Mouse (Mus musculus): ENCODE data around the gene Fbxw25. TPM values are rescaled to one million over a fixed set of nuclear protein-coding genes. Genes with fewer than 3 reads are reported as not detected.
"Not testable (repeated sequence)": the region's sequence is repeated elsewhere in the genome, so short reads cannot be mapped to it uniquely, and the experiment has no call there.

Fbxw25 gene
- polyA plus RNA-seq (2016; fragmentation: Nextera tagmentation; extraction: Ambion mirVana) = 0.11 TPM in 1 of 2 replicates, not detected in the other

- not testable (repeated sequence) for ATAC-seq (ENCODE audit: low FRiP score, low read depth); H3K4me3 ChIP-seq; H3K9ac ChIP-seq (replicated peaks); H3K4me2 ChIP-seq (replicated peaks); H3K27me3 ChIP-seq; H3K36me3 ChIP-seq; H3K27ac ChIP-seq (replicated peaks); H3K9me3 ChIP-seq; H3K4me1 ChIP-seq
- 70% methylated on average over 2 of the region's 2 CpGs for WGBS
Observed at GRCm38 (mm10) chr9:109664552-109664951, at the start of gene Fbxw25. Gene Fbxw25, minus strand, starts transcription at chr9:109664652.

- not testable (repeated sequence) for H3K27me3 ChIP-seq; H3K9ac ChIP-seq (replicated peaks); H3K9me3 ChIP-seq; ATAC-seq (ENCODE audit: low FRiP score, low read depth); H3K4me2 ChIP-seq (replicated peaks); H3K36me3 ChIP-seq; H3K4me1 ChIP-seq; H3K4me3 ChIP-seq; H3K27ac ChIP-seq (replicated peaks)
- WGBS = 79% methylated on average over 4 of the region's 4 CpGs
Observed at GRCm38 (mm10) chr9:109702600-109702999, 38.1 kb upstream of the Fbxw25 start, which contains the start of gene Fbxw18. Gene Fbxw18, minus strand, starts transcription at chr9:109702700.

DNA sequence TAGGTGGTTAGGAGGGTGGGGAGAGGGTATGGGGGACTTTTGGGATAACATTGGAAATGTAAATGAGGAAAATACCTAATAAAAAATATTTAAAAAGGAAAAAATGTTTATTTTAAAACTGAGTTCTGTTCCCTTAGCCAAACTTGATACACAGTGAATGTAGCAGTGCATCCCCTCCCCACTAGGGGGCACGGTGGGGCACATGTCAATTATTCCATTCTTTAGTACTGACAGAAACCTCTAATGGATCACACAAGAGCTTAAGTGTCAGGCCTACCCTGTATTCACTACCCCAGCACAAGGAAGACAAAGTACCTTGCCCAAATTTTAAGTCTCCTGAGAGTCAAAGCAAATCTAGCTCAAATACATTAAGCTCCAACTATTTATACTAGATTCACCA, 20.8 kb upstream of the Fbxw25 start:
- H3K9ac ChIP-seq (replicated peaks) = no peak overlapping the region
- no peaks in the 10 kb centered on the region for H3K4me1 ChIP-seq
- no peaks in the 10 kb centered on the region for H3K9me3 ChIP-seq
- no peaks in the 10 kb centered on the region for H3K27me3 ChIP-seq
- no peak overlapping the region for H3K27ac ChIP-seq (replicated peaks)
- no peak for ATAC-seq (ENCODE audit: low FRiP score, low read depth)
- H3K36me3 ChIP-seq = no peaks in the 10 kb centered on the region
- no peak overlapping the region for H3K4me2 ChIP-seq (replicated peaks)
- WGBS = 8% methylated on average over 1 of the region's 1 CpGs
- H3K4me3 ChIP-seq = no peak overlapping the region

- H3K36me3 ChIP-seq; H3K9me3 ChIP-seq; H3K27me3 ChIP-seq; H3K4me3 ChIP-seq; H3K4me2 ChIP-seq (replicated peaks); H3K27ac ChIP-seq (replicated peaks); H3K9ac ChIP-seq (replicated peaks); H3K4me1 ChIP-seq; ATAC-seq (ENCODE audit: low FRiP score, low read depth): not testable (repeated sequence)
- WGBS = 94% methylated on average over 2 of the region's 2 CpGs
Observed at GRCm38 (mm10) chr9:109625957-109626356, 38.5 kb downstream of the Fbxw25 start, which contains the start of gene Fbxw24. Gene Fbxw24, minus strand, starts transcription at chr9:109626057.

- not testable (repeated sequence) for H3K27ac ChIP-seq (replicated peaks); H3K36me3 ChIP-seq; H3K9me3 ChIP-seq; H3K4me3 ChIP-seq; H3K9ac ChIP-seq (replicated peaks); H3K4me1 ChIP-seq; ATAC-seq (ENCODE audit: low FRiP score, low read depth); H3K4me2 ChIP-seq (replicated peaks); H3K27me3 ChIP-seq
- WGBS = 45% methylated on average over 5 of the region's 5 CpGs
Observed at GRCm38 (mm10) chr9:109606837-109607236, 57.6 kb downstream of the Fbxw25 start.

DNA sequence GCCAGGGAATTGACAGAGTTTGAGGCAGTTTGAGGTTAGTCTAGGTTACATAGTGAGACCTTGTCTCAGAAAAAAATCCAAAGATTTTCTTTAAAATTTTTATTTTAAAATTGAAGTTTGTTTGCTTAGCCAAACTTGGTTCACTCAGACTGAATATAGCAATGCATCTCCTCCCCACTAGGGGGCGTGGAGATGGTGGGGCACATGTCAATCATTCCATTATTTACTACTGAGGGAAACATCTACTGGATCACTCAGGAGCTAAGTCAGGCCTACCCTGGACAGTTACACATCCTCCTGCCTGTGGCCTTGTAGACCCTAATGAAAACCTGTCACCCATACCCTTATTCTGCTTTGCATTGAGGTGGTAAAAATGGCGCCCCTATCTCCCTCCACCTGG, 62.3 kb downstream of the Fbxw25 start:
- H3K4me1 ChIP-seq; H3K27me3 ChIP-seq; ATAC-seq (ENCODE audit: low FRiP score, low read depth); H3K4me2 ChIP-seq (replicated peaks); H3K27ac ChIP-seq (replicated peaks); H3K4me3 ChIP-seq; H3K9ac ChIP-seq (replicated peaks); H3K9me3 ChIP-seq; H3K36me3 ChIP-seq: not testable (repeated sequence)
- WGBS = 60% methylated on average over 2 of the region's 2 CpGs

GRCm38 (mm10) chr9:109597226-109597625, 67.2 kb downstream of the Fbxw25 start:
- no peak overlapping the region for H3K4me2 ChIP-seq (replicated peaks)
- no peak for ATAC-seq (ENCODE audit: low FRiP score, low read depth)
- no peaks in the 10 kb centered on the region for H3K4me1 ChIP-seq
- no peak overlapping the region for H3K4me3 ChIP-seq
- no peak overlapping the region for H3K27ac ChIP-seq (replicated peaks)
- H3K9me3 ChIP-seq = no peaks in the 10 kb centered on the region
- no peaks in the 10 kb centered on the region for H3K27me3 ChIP-seq
- no peaks in the 10 kb centered on the region for H3K36me3 ChIP-seq
- H3K9ac ChIP-seq (replicated peaks) = no peak overlapping the region

Other genes with a start within 250 kb of the Fbxw25 start
- 0.17 TPM in 1 of 2 replicates, not detected in the other for gene Fbxw16, start 215.5 kb downstream of the Fbxw25 start, polyA plus RNA-seq (2016; fragmentation: Nextera tagmentation; extraction: Ambion mirVana)
- gene Fbxw19, start 168.8 kb downstream of the Fbxw25 start, polyA plus RNA-seq (2016; fragmentation: Nextera tagmentation; extraction: Ambion mirVana) = not detected in 2 replicates
- not detected in 2 replicates for gene Fbxw15, start 96.4 kb downstream of the Fbxw25 start, polyA plus RNA-seq (2016; fragmentation: Nextera tagmentation; extraction: Ambion mirVana)
- gene Fbxw24, start 38.6 kb downstream of the Fbxw25 start, polyA plus RNA-seq (2016; fragmentation: Nextera tagmentation; extraction: Ambion mirVana) = 0.15 TPM in 1 of 2 replicates, not detected in the other
- 0.14 TPM in 1 of 2 replicates, not detected in the other for gene Fbxw18, start 38.0 kb upstream of the Fbxw25 start, polyA plus RNA-seq (2016; fragmentation: Nextera tagmentation; extraction: Ambion mirVana)
- gene Fbxw26, start 81.4 kb upstream of the Fbxw25 start, polyA plus RNA-seq (2016; fragmentation: Nextera tagmentation; extraction: Ambion mirVana) = not detected in 2 replicates
- gene Fbxw27, start 126.0 kb upstream of the Fbxw25 start, polyA plus RNA-seq (2016; fragmentation: Nextera tagmentation; extraction: Ambion mirVana) = not detected in 2 replicates
- not detected in 2 replicates for gene Spink8, start 147.6 kb upstream of the Fbxw25 start, polyA plus RNA-seq (2016; fragmentation: Nextera tagmentation; extraction: Ambion mirVana)
- 76.5 and 78.4 TPM in 2 replicates for gene Nme6, start 168.1 kb upstream of the Fbxw25 start, polyA plus RNA-seq (2016; fragmentation: Nextera tagmentation; extraction: Ambion mirVana)
- 0.50 and 1.3 TPM in 2 replicates for gene Camp, start 185.0 kb upstream of the Fbxw25 start, polyA plus RNA-seq (2016; fragmentation: Nextera tagmentation; extraction: Ambion mirVana)
- 41.6 and 41.7 TPM in 2 replicates for gene Cdc25a, start 210.9 kb upstream of the Fbxw25 start, polyA plus RNA-seq (2016; fragmentation: Nextera tagmentation; extraction: Ambion mirVana)

Measured in midbrain, embryonic 12.5 days (tissue).